In genomic region chr10:80921923-80922322, GRCm38 (mm10) we compare ENCODE assay signal across 8 mouse cellular contexts. TPM values are rescaled to one million over a fixed set of nuclear protein-coding genes. Genes with fewer than 3 reads are reported as not detected.
DNase-seq lines count a peak whose midpoint lies in the region; ATAC-seq lines count a peak whose summit lies in the region.

No protein-coding gene starts in this region.

- H3K36me3 ChIP-seq in erythroblast, embryonic 14.5 days (ENCODE audit: control insufficient read depth) = no peaks in the 10 kb centered on the region
- no peaks in the 10 kb centered on the region for H3K36me3 ChIP-seq in forebrain, embryonic 14.5 days (ENCODE audit: control insufficient read depth, insufficient read depth, low read length)
- H3K36me3 ChIP-seq in kidney, embryonic 16.5 days (ENCODE audit: insufficient read depth, low read length) = no peaks in the 10 kb centered on the region
- no peaks in the 10 kb centered on the region for H3K36me3 ChIP-seq in macrophage (ENCODE audit: inconsistent target)

- H3K4me3 ChIP-seq in erythroblast, embryonic 14.5 days (replicated peaks) = peak overlapping the region; percentile 16
- peak overlapping the region; percentile 8; the same call in 1 of the 2 replicates for H3K4me3 ChIP-seq in forebrain, embryonic 14.5 days (ENCODE audit: low read depth, low read length)
- peak overlapping the region; percentile 34 for H3K4me3 ChIP-seq in kidney, embryonic 16.5 days (ENCODE audit: low read length)
- peak overlapping the region; percentile 26 for H3K4me3 ChIP-seq in macrophage (ENCODE audit: inconsistent target)

- no peak overlapping the region for H3K27ac ChIP-seq in forebrain, embryonic 14.5 days (ENCODE audit: low read depth, low read length)
- H3K27ac ChIP-seq in kidney, embryonic 16.5 days (ENCODE audit: low read length) = peak overlapping the region; percentile 57; the same call in 1 of the 2 replicates
- peak overlapping the region; percentile 53 for H3K27ac ChIP-seq in macrophage

- 4% methylated on average over 16 of the region's 16 CpGs for WGBS in forebrain, embryonic 14.5 days
- 4% methylated on average over 16 of the region's 16 CpGs for WGBS in kidney, embryonic 16.5 days
- WGBS in macrophage (ENCODE audit: missing documents) = 14% methylated on average over 16 of the region's 16 CpGs

- H3K9ac ChIP-seq in forebrain, embryonic 14.5 days (ENCODE audit: low read length) = peak overlapping the region; percentile 18; the same call in 1 of the 2 replicates
- peak overlapping the region; percentile 61 for H3K9ac ChIP-seq in kidney, embryonic 16.5 days (replicated peaks; ENCODE audit: low read length)

- no peak for ATAC-seq in erythroblast, adult 5-6 weeks (replicated peaks; ENCODE audit: low FRiP score, poor library complexity, severe bottlenecking)
- no peak for ATAC-seq in forebrain, embryonic 14.5 days
- no peak for ATAC-seq in kidney, embryonic 16.5 days (ENCODE audit: low FRiP score, low TSS enrichment)

- peaks cover 26% of the 10 kb centered on the region for H3K4me1 ChIP-seq in erythroblast, embryonic 14.5 days (ENCODE audit: control insufficient read depth)
- H3K4me1 ChIP-seq in forebrain, embryonic 14.5 days (ENCODE audit: control insufficient read depth, insufficient read depth, low read length) = peaks cover 7% of the 10 kb centered on the region
- H3K4me1 ChIP-seq in kidney, embryonic 16.5 days (ENCODE audit: insufficient read depth, low read length) = peaks cover 14% of the 10 kb centered on the region

- peaks cover 44% of the 10 kb centered on the region for H3K27me3 ChIP-seq in erythroblast, embryonic 14.5 days (ENCODE audit: control insufficient read depth)
- H3K27me3 ChIP-seq in forebrain, embryonic 14.5 days (replicated peaks; ENCODE audit: control insufficient read depth, insufficient read depth, low read length) = no peaks in the 10 kb centered on the region
- H3K27me3 ChIP-seq in kidney, embryonic 16.5 days (ENCODE audit: insufficient read depth, low read length) = no peaks in the 10 kb centered on the region

- DNase-seq in forebrain, embryonic 14.5 days (ENCODE audit: low spot score) = peak; percentile 48
- DNase-seq in ovary, postnatal 36 days (ENCODE audit: low spot score) = no peak
- DNase-seq in T-cell, adult 2 months (ENCODE audit: low spot score) = no peak
- no peak for DNase-seq in cerebellum, adult 11 months

- H3K9me3 ChIP-seq in erythroblast, embryonic 14.5 days (ENCODE audit: control insufficient read depth, low read length) = no peaks in the 10 kb centered on the region
- H3K9me3 ChIP-seq in forebrain, embryonic 14.5 days (replicated peaks; ENCODE audit: control insufficient read depth, low read length) = no peaks in the 10 kb centered on the region
- no peaks in the 10 kb centered on the region for H3K9me3 ChIP-seq in kidney, embryonic 16.5 days (ENCODE audit: low read length)

- H3K4me2 ChIP-seq in forebrain, embryonic 14.5 days (ENCODE audit: low read length) = peak overlapping the region; percentile 38
- H3K4me2 ChIP-seq in kidney, embryonic 16.5 days (replicated peaks; ENCODE audit: low read depth, low read length) = peak overlapping the region; percentile 55

- peaks cover 9% of the 10 kb centered on the region for H3K79me2 ChIP-seq in macrophage (ENCODE audit: inconsistent target)

RNA-seq across cellular contexts. Expression of gene Lmnb2, which starts 3.9 kb away (rescaled TPM):
- 1.1 and 1.3 TPM in 2 replicates for polyA plus RNA-seq in erythroblast, embryonic 14.5 days (2012)
- total RNA-seq in erythroblast, adult 5-6 weeks (2015; ENCODE audit: low replicate concordance) = 2.7 and 7.3 TPM in 2 replicates
- 9.3 and 9.7 TPM in 2 replicates for total RNA-seq in erythroblast, adult 5-6 weeks (2017; ENCODE audit: low replicate concordance)
- 12.1 and 14.4 TPM in 2 replicates for polyA plus RNA-seq in forebrain, embryonic 14.5 days (2014; fragmentation: Nextera tagmentation; extraction: Ambion mirVana)
- polyA plus RNA-seq in kidney, embryonic 16.5 days (2015; fragmentation: Nextera tagmentation; extraction: Ambion mirVana) = 61.8 and 62.4 TPM in 2 replicates
- 10 to 100 TPM in 19 of 26 experiments, 1 to 10 TPM in 7; 5.1 to 30.1 (median 12.9) TPM for total RNA-seq in macrophage (2018; cell fraction: chromatin; rRNA removed)
- 1 to 10 TPM; 4.0 to 9.6 (median 7.0) TPM for total RNA-seq in macrophage (2018; cell fraction: cytosol; rRNA removed)
- 10 to 100 TPM in 10 of 26 experiments, 1 to 10 TPM in 16; 4.9 to 32.4 (median 8.3) TPM for total RNA-seq in macrophage (2018; cell fraction: nucleus; rRNA removed)
- polyA plus RNA-seq in macrophage (2018) = 6.2 to 17.4 TPM (median 7.2 TPM) in 3 replicates

RNA-seq across cellular contexts. Expression of gene Gadd45b, which starts 8.0 kb away (rescaled TPM):
- 0.15 and 0.16 TPM in 2 replicates for polyA plus RNA-seq in erythroblast, embryonic 14.5 days (2012)
- total RNA-seq in erythroblast, adult 5-6 weeks (2015; ENCODE audit: low replicate concordance) = 2.3 and 10.6 TPM in 2 replicates
- 3.2 and 4.9 TPM in 2 replicates for total RNA-seq in erythroblast, adult 5-6 weeks (2017; ENCODE audit: low replicate concordance)
- 5.2 and 6.2 TPM in 2 replicates for polyA plus RNA-seq in forebrain, embryonic 14.5 days (2014; fragmentation: Nextera tagmentation; extraction: Ambion mirVana)
- polyA plus RNA-seq in kidney, embryonic 16.5 days (2015; fragmentation: Nextera tagmentation; extraction: Ambion mirVana) = 22.3 and 24.1 TPM in 2 replicates
- 1,000 to 10,000 TPM in 1 of 26 experiments, 100 to 1,000 TPM in 25; 108 to 1,046 (median 613) TPM for total RNA-seq in macrophage (2018; cell fraction: chromatin; rRNA removed)
- total RNA-seq in macrophage (2018; cell fraction: cytosol; rRNA removed) = 100 to 1,000 TPM; 117 to 845 (median 491) TPM
- 1,000 to 10,000 TPM in 14 of 26 experiments, 100 to 1,000 TPM in 12; 109 to 1,748 (median 1,022) TPM for total RNA-seq in macrophage (2018; cell fraction: nucleus; rRNA removed)
- 45.9 to 89.8 TPM (median 71.3 TPM) in 3 replicates for polyA plus RNA-seq in macrophage (2018)

RNA-seq across cellular contexts. Expression of gene Timm13, which starts 21.2 kb away (rescaled TPM):
- 29.2 and 32.1 TPM in 2 replicates for polyA plus RNA-seq in erythroblast, embryonic 14.5 days (2012)
- 12.1 and 17.6 TPM in 2 replicates for total RNA-seq in erythroblast, adult 5-6 weeks (2015; ENCODE audit: low replicate concordance)
- total RNA-seq in erythroblast, adult 5-6 weeks (2017; ENCODE audit: low replicate concordance) = 14.1 and 24.7 TPM in 2 replicates
- polyA plus RNA-seq in forebrain, embryonic 14.5 days (2014; fragmentation: Nextera tagmentation; extraction: Ambion mirVana) = 355 and 398 TPM in 2 replicates
- polyA plus RNA-seq in kidney, embryonic 16.5 days (2015; fragmentation: Nextera tagmentation; extraction: Ambion mirVana) = 361 and 376 TPM in 2 replicates
- total RNA-seq in macrophage (2018; cell fraction: chromatin; rRNA removed) = 10 to 100 TPM in 23 of 26 experiments, 1 to 10 TPM in 3; 5.7 to 41.2 (median 21.0) TPM
- 100 to 1,000 TPM in 1 of 26 experiments, 10 to 100 TPM in 25; 56.5 to 101 (median 78.3) TPM for total RNA-seq in macrophage (2018; cell fraction: cytosol; rRNA removed)
- total RNA-seq in macrophage (2018; cell fraction: nucleus; rRNA removed) = 10 to 100 TPM; 14.0 to 62.1 (median 35.5) TPM
- 25.5 to 160 TPM (median 109 TPM) in 3 replicates for polyA plus RNA-seq in macrophage (2018)

RNA-seq across cellular contexts. Expression of gene Tmprss9, which starts 50.3 kb away (rescaled TPM):
- polyA plus RNA-seq in erythroblast, embryonic 14.5 days (2012) = 0.02 and 0.03 TPM in 2 replicates
- not detected in 2 replicates for total RNA-seq in erythroblast, adult 5-6 weeks (2015; ENCODE audit: low replicate concordance)
- total RNA-seq in erythroblast, adult 5-6 weeks (2017; ENCODE audit: low replicate concordance) = 0.17 TPM in 1 of 2 replicates, not detected in the other
- 0.10 and 0.13 TPM in 2 replicates for polyA plus RNA-seq in forebrain, embryonic 14.5 days (2014; fragmentation: Nextera tagmentation; extraction: Ambion mirVana)
- polyA plus RNA-seq in kidney, embryonic 16.5 days (2015; fragmentation: Nextera tagmentation; extraction: Ambion mirVana) = 0.08 TPM in 1 of 2 replicates, not detected in the other
- not detected for total RNA-seq in macrophage (2018; cell fraction: chromatin; rRNA removed)
- not detected for total RNA-seq in macrophage (2018; cell fraction: cytosol; rRNA removed)
- total RNA-seq in macrophage (2018; cell fraction: nucleus; rRNA removed) = not detected
- not detected in 3 replicates for polyA plus RNA-seq in macrophage (2018)
